Mouse (Mus musculus) left cerebral cortex, postnatal 4 days (tissue): Measurements from ENCODE around the gene Secisbp2. TPM values are rescaled to one million over a fixed set of nuclear protein-coding genes. Genes with fewer than 3 reads are reported as not detected.

Experiments
- DNase-seq: peaks from one replicate; pipeline ENCODE4 v3.0.0-alpha.2; 2022
- intact Hi-C: fragments of 180-260 bp; cut with DNase I; formaldehyde crosslinking; loops from one replicate; pipeline ENCODE4 v1.15.1; 2025
- total RNA-seq, 2 experiments: library from RNA; stranded (reverse); gene quantifications; 2 replicates each; pipeline ENCODE4 v1.2.3; 2021

Secisbp2 gene
- total RNA-seq, 2 experiments from 2014 or later: 20.5 to 23.1 TPM

DNA sequence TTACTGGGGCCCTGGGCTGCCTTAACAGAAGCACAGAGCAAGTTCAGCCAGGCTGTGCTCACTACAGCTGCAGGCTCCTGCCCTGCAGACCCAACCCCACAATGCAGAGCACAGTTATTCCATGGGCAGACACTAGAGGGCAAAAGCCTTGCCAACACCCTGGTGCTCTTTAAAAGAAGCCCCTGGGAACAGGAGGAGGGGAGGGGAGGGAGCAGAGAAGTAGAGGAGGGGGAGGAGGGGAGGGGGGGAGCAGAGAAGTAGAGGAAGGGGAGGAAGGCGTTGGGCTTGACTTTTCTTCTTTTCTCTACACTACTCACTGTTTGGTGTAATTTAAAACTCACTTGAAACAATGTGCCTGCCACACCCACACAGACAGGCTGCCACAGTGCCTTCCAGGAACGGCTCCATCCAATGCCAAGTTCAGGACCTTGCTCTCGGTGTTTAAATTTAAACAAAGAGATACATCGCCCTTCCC, 78.4 kb downstream of the Secisbp2 start:
- intact Hi-C loops: no loop called here
- DNase-seq: no peak

DNA sequence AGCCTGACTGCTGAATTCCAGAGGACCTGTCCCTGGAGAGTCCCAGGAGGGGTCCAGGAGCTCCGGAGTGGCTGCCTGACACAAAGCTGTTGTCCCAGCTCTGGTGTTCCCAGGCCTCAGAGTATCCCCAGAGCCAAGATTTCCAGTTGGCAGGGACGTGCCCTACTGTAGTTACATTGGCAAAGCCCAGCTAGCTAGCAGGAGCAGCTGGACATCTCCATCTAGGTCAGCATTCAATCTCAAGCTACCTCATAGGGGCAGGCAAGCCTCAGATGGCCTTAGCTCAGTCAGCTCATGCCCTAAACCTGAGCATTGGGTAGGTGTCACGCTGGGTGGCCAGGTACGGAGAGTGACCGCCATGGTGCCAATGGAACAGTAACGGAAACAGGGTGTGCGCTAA, 80.0 kb downstream of the Secisbp2 start:
- intact Hi-C loops: no loop called here
- peak; percentile 47 for DNase-seq

DNA sequence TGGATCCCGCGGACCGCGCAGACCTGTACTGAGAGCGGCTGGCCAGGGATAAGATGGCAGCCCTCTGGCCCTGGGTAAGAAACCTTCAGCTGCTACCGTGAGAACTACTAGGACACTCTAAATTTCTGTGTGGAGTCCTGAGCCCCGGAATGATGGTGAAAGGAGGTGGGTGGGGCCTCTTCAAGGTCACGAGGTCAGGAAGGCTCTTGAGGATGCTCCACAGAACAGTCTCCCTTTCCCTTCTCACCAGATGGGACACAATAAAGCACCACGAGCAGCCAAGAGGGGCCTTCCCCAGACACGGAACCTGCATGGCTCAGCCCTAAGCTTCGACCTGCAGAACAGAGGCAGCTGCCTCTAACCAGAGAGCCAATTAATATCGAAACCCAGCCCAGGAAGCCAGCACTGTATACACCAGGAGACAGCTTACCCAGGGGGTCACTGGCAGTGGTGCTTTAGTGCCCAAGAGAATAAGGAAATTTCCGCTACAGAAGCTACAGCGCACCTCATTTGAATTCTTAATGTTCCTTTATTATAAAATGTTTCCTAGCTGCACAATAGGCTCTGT, 80.7 kb downstream of the Secisbp2 start:
- DNase-seq: no peak
- intact Hi-C loops: no loop called here

Other genes starting within 250 kb of the Secisbp2 start
- 1 to 10 TPM; 7.4 to 7.6 TPM for gene S1pr3, start 243.1 kb upstream of the Secisbp2 start, total RNA-seq
- gene Shc3, start 82.3 kb upstream of the Secisbp2 start, total RNA-seq: 100 to 1,000 TPM; 157 to 163 TPM
- 1 to 10 TPM; 7.7 to 9.4 TPM for gene Cks2, start 6.5 kb upstream of the Secisbp2 start, total RNA-seq
- gene Sema4d, start 142.1 kb downstream of the Secisbp2 start, total RNA-seq: 10 to 100 TPM; 53.9 to 62.5 TPM
- 10 to 100 TPM in 1 of 2 experiments, 1 to 10 TPM in 1; 8.6 to 11.0 TPM for gene Gadd45g, start 195.0 kb downstream of the Secisbp2 start, total RNA-seq